Mouse (Mus musculus) CH12.LX (cell line): ENCODE data around the gene Snx9. TPM values are rescaled to one million over a fixed set of nuclear protein-coding genes. Genes with fewer than 3 reads are reported as not detected.

Experiments
- DNase-seq: peaks from one replicate; pipeline ENCODE4 v3.0.0-alpha.2; 2013; ENCODE audit errors: extremely low read depth
- H3K27ac ChIP-seq: 2 replicates; pipeline ENCODE4 v1.5.1; 2012; ENCODE audit warnings: low read depth, mild to moderate bottlenecking, control low read depth, moderate library complexity; ENCODE audit not compliant: insufficient read depth
- H3K27me3 ChIP-seq: replicated peaks from 2 replicates; pipeline ENCODE3; 2012; ENCODE audit warnings: inconsistent platforms
- H3K36me3 ChIP-seq, 2 experiments: replicated peaks in 1 of 2; 2 replicates each; pipeline versions ENCODE3 to v1.6.1; 2012; ENCODE audit warnings: inconsistent platforms in 1 of 2, low read length in 1 of 2, mild to moderate bottlenecking in 1 of 2, mixed read lengths in 1 of 2, moderate library complexity in 1 of 2; ENCODE audit not compliant: control insufficient read depth in 1 of 2, insufficient read depth in 1 of 2
- H3K4me1 ChIP-seq, 2 experiments: 2 replicates each; pipeline ENCODE4 v1.6.1; 2012; ENCODE audit warnings: inconsistent platforms in 1 of 2, moderate library complexity in 1 of 2; ENCODE audit not compliant: insufficient read depth in 2 of 2, control insufficient read depth in 1 of 2
- H3K4me2 ChIP-seq: 2 replicates; pipeline ENCODE4 v1.6.1; 2012; ENCODE audit warnings: low read depth, mild to moderate bottlenecking, control low read depth; ENCODE audit not compliant: poor library complexity, insufficient read depth, severe bottlenecking
- H3K4me3 ChIP-seq, 3 experiments: fragments of 150-350 bp in 1 of 3; sonication (generic) in 1 of 3; replicated peaks in 1 of 3; 2 replicates each; pipeline versions ENCODE3 to v1.5.1; 2011 to 2012; ENCODE audit warnings: low read depth in 2 of 3, low read length in 2 of 3, mild to moderate bottlenecking in 2 of 3, moderate library complexity in 2 of 3, control low read depth in 1 of 3, improper control_type of control experiment in 1 of 3, inconsistent platforms in 1 of 3, mixed read lengths in 1 of 3; ENCODE audit not compliant: poor library complexity in 1 of 3
- H3K79me2 ChIP-seq: replicated peaks from 2 replicates; pipeline ENCODE4 v1.6.1; 2012; ENCODE audit warnings: mild to moderate bottlenecking, moderate library complexity; ENCODE audit not compliant: control insufficient read depth, poor library complexity, insufficient read depth, severe bottlenecking; ENCODE audit errors: extremely low read depth
- H3K9ac ChIP-seq: 2 replicates; pipeline ENCODE4 v1.6.1; 2012; ENCODE audit warnings: low read depth, mild to moderate bottlenecking, control low read depth, moderate library complexity; ENCODE audit not compliant: insufficient read depth
- H3K9me3 ChIP-seq: replicated peaks from 2 replicates; pipeline ENCODE3; 2012; ENCODE audit warnings: low read length, inconsistent platforms, mixed read lengths
- BHLHE40 ChIP-seq: IDR thresholded peaks from 2 replicates; pipeline ENCODE4 v1.6.1; 2011; ENCODE audit warnings: mild to moderate bottlenecking, low read depth, low read length, improper control_type of control experiment
- CHD1 ChIP-seq: IDR thresholded peaks from 2 replicates; pipeline ENCODE4 v1.6.1; 2012; ENCODE audit warnings: low read depth, low read length, improper control_type of control experiment, inconsistent platforms
- CHD2 ChIP-seq: IDR thresholded peaks from 2 replicates; pipeline ENCODE4 v1.6.1; 2011; ENCODE audit warnings: low read length, improper control_type of control experiment
- CTCF ChIP-seq, 2 experiments: IDR thresholded peaks in 1 of 2; conservative IDR thresholded peaks in 1 of 2; 2 replicates each; pipeline ENCODE4 v1.5.1; 2011 to 2012; ENCODE audit warnings: low read depth in 2 of 2, low read length in 2 of 2, improper control_type of control experiment in 1 of 2, inconsistent platforms in 1 of 2, mild to moderate bottlenecking in 1 of 2, moderate library complexity in 1 of 2
- E2F4 ChIP-seq: IDR thresholded peaks from 2 replicates; pipeline ENCODE4 v1.6.1; 2011; ENCODE audit warnings: low read depth, low read length, improper control_type of control experiment; ENCODE audit not compliant: insufficient replicate concordance
- ELF1 ChIP-seq: IDR thresholded peaks from 2 replicates; pipeline ENCODE4 v1.6.1; 2014; ENCODE audit warnings: low read depth, mild to moderate bottlenecking, inconsistent platforms, low read length, improper control_type of control experiment
- EP300 ChIP-seq: IDR thresholded peaks from 2 replicates; pipeline ENCODE4 v1.6.1; 2011; ENCODE audit warnings: low read length, improper control_type of control experiment
- ETS1 ChIP-seq: conservative IDR thresholded peaks from 2 replicates; pipeline ENCODE4 v1.6.1; 2012; ENCODE audit warnings: low read depth, mild to moderate bottlenecking, inconsistent platforms, low read length, improper control_type of control experiment, moderate library complexity
- GABPA ChIP-seq: IDR thresholded peaks from 2 replicates; pipeline ENCODE4 v1.6.1; 2012; ENCODE audit warnings: low read depth, low read length, improper control_type of control experiment, inconsistent platforms; ENCODE audit not compliant: insufficient replicate concordance
- HCFC1 ChIP-seq: IDR thresholded peaks from 2 replicates; pipeline ENCODE4 v1.6.1; 2012; ENCODE audit warnings: low read depth, mild to moderate bottlenecking, inconsistent platforms, low read length, improper control_type of control experiment
- IRF4 ChIP-seq: IDR thresholded peaks from 2 replicates; pipeline ENCODE4 v1.6.1; 2014; ENCODE audit warnings: low read depth, mild to moderate bottlenecking, inconsistent platforms, low read length, improper control_type of control experiment
- JUN ChIP-seq: IDR thresholded peaks from 2 replicates; pipeline ENCODE4 v1.6.1; 2011; ENCODE audit warnings: low read depth, mild to moderate bottlenecking, low read length, improper control_type of control experiment, moderate library complexity; ENCODE audit not compliant: insufficient read depth
- JUND ChIP-seq: conservative IDR thresholded peaks from 2 replicates; pipeline ENCODE4 v1.6.1; 2011; ENCODE audit warnings: low read depth, low read length, improper control_type of control experiment
- KAT2A ChIP-seq: IDR thresholded peaks from 2 replicates; pipeline ENCODE4 v1.6.1; 2012; ENCODE audit warnings: low read length, improper control_type of control experiment, inconsistent platforms; ENCODE audit not compliant: insufficient replicate concordance
- MAFK ChIP-seq: IDR thresholded peaks from 2 replicates; pipeline ENCODE4 v1.6.1; 2011; ENCODE audit warnings: low read length, improper control_type of control experiment; ENCODE audit not compliant: insufficient replicate concordance
- MAX ChIP-seq: IDR thresholded peaks from 2 replicates; pipeline ENCODE4 v1.6.1; 2011; ENCODE audit warnings: low read length, improper control_type of control experiment
- MAZ ChIP-seq: IDR thresholded peaks from 2 replicates; pipeline ENCODE4 v1.6.1; 2012; ENCODE audit warnings: low read depth, mild to moderate bottlenecking, inconsistent platforms, low read length, improper control_type of control experiment, moderate library complexity
- MEF2A ChIP-seq: IDR thresholded peaks from 2 replicates; pipeline ENCODE4 v1.6.1; 2014; ENCODE audit warnings: low read depth, mild to moderate bottlenecking, inconsistent platforms, low read length, improper control_type of control experiment, borderline replicate concordance
- MXI1 ChIP-seq: IDR thresholded peaks from 2 replicates; pipeline ENCODE4 v1.6.1; 2011; ENCODE audit warnings: mild to moderate bottlenecking, low read depth, low read length, improper control_type of control experiment
- MYC ChIP-seq: IDR thresholded peaks from 2 replicates; pipeline ENCODE4 v1.6.1; 2011; ENCODE audit warnings: low read depth, mild to moderate bottlenecking, improper control_type of control experiment, low read length
- NELFE ChIP-seq: IDR thresholded peaks from 2 replicates; pipeline ENCODE4 v1.6.1; 2011; ENCODE audit warnings: low read depth, low read length, improper control_type of control experiment
- NRF1 ChIP-seq: IDR thresholded peaks from 2 replicates; pipeline ENCODE4 v1.6.1; 2014; ENCODE audit warnings: low read depth, mild to moderate bottlenecking, inconsistent platforms, low read length, improper control_type of control experiment, moderate library complexity
- PAX5 ChIP-seq: IDR thresholded peaks from 2 replicates; pipeline ENCODE4 v1.6.1; 2012; ENCODE audit warnings: low read length, inconsistent platforms, mixed read lengths
- POLR2A ChIP-seq: IDR thresholded peaks from 2 replicates; pipeline ENCODE4 v1.6.1; 2011; ENCODE audit warnings: low read depth, mild to moderate bottlenecking, improper control_type of control experiment, low read length
- POLR2AphosphoS2 ChIP-seq: IDR thresholded peaks from 2 replicates; pipeline ENCODE4 v1.6.1; 2011; ENCODE audit warnings: low read depth, low read length, improper control_type of control experiment
- RAD21 ChIP-seq: IDR thresholded peaks from 2 replicates; pipeline ENCODE4 v1.6.1; 2011; ENCODE audit warnings: low read depth, mild to moderate bottlenecking, low read length, improper control_type of control experiment, moderate library complexity
- RCOR1 ChIP-seq: conservative IDR thresholded peaks from 2 replicates; pipeline ENCODE4 v1.6.1; 2012; ENCODE audit warnings: low read depth, mild to moderate bottlenecking, inconsistent platforms, low read length, improper control_type of control experiment
- SIN3A ChIP-seq: IDR thresholded peaks from 2 replicates; pipeline ENCODE4 v1.6.1; 2012; ENCODE audit warnings: low read length, improper control_type of control experiment, inconsistent platforms
- SMC3 ChIP-seq: IDR thresholded peaks from 2 replicates; pipeline ENCODE4 v1.6.1; 2011; ENCODE audit warnings: low read depth, low read length, improper control_type of control experiment
- TBP ChIP-seq: conservative IDR thresholded peaks from 2 replicates; pipeline ENCODE4 v1.6.1; 2011; ENCODE audit warnings: low read depth, low read length, improper control_type of control experiment
- TCF12 ChIP-seq: IDR thresholded peaks from 2 replicates; pipeline ENCODE4 v1.6.1; 2014; ENCODE audit warnings: low read depth, mild to moderate bottlenecking, inconsistent platforms, low read length, improper control_type of control experiment
- UBTF ChIP-seq: IDR thresholded peaks from 2 replicates; pipeline ENCODE4 v1.6.1; 2012; ENCODE audit warnings: low read depth, mild to moderate bottlenecking, inconsistent platforms, low read length, improper control_type of control experiment, moderate library complexity
- USF1 ChIP-seq: IDR thresholded peaks from 2 replicates; pipeline ENCODE4 v1.6.1; 2014; ENCODE audit warnings: low read depth, mild to moderate bottlenecking, inconsistent platforms, low read length, improper control_type of control experiment
- USF2 ChIP-seq: conservative IDR thresholded peaks from 2 replicates; pipeline ENCODE4 v1.6.1; 2011; ENCODE audit warnings: low read depth, low read length, improper control_type of control experiment
- ZC3H11A ChIP-seq: IDR thresholded peaks from 2 replicates; pipeline ENCODE4 v1.6.1; 2012; ENCODE audit warnings: low read depth, mild to moderate bottlenecking, inconsistent platforms, low read length, improper control_type of control experiment
- ZKSCAN1 ChIP-seq: IDR thresholded peaks from 2 replicates; pipeline ENCODE4 v1.6.1; 2012; ENCODE audit warnings: low read depth, inconsistent platforms, low read length, improper control_type of control experiment, borderline replicate concordance
- ZMIZ1 ChIP-seq: IDR thresholded peaks from 2 replicates; pipeline ENCODE4 v1.6.1; 2012; ENCODE audit warnings: low read depth, mild to moderate bottlenecking, inconsistent platforms, low read length, improper control_type of control experiment
- ZNF384 ChIP-seq: IDR thresholded peaks from 2 replicates; pipeline ENCODE4 v1.6.1; 2012; ENCODE audit warnings: low read depth, low read length, improper control_type of control experiment, inconsistent platforms
- dilution Hi-C: fragments of 300-500 bp; cut with MboI; formaldehyde crosslinking; loops from 2 replicates; pipeline ENCODE4 v1.14.3; 2020; ENCODE audit warnings: low sequenced_read_pairs; ENCODE audit not compliant: extremely low pct_unique_long_range_greater_than_20kb, extremely low pct_ligation_motif_present
- in situ Hi-C: fragments of 300-500 bp; cut with MboI; formaldehyde crosslinking; loops from 3 replicates; pipeline ENCODE4 v1.14.3; 2019; ENCODE audit warnings: low sequenced_read_pairs, low pct_ligation_motif_present, low pct_unique_long_range_greater_than_20kb, mixed read lengths
- polyA plus RNA-seq: library from polyadenylated mRNA; unstranded; fragments of >175 nt; gene quantifications from 2 replicates; pipeline ENCODE4 v1.2.1, GENCODE M21; 2012; ENCODE audit warnings: low read depth; ENCODE audit not compliant: insufficient read length
- total RNA-seq, 2 experiments: library from RNA; depleted of rRNA; stranded (reverse); fragments of 300-350 nt in 1 of 2; fragments of >200 nt in 1 of 2; gene quantifications; 2 replicates each; pipeline ENCODE4 v1.2.3; 2012 to 2014

The Snx9 gene
- total and polyA plus RNA-seq, 3 experiments, result 16.3 to 26.3 (median 17.1) TPM

GRCm38 (mm10) chr17:5803229-5804012, 37.7 kb upstream of the Snx9 start:
- in situ Hi-C loops (no loop called here), dilution Hi-C loops (no loop called here)
- peak overlapping the region; percentile 48; the same call in 1 of the 2 replicates for H3K4me2 ChIP-seq
- no peaks in the 10 kb centered on the region for H3K9me3 ChIP-seq
- H3K4me1 ChIP-seq, result peaks cover 42 to 85% of the 10 kb centered on the region in 2 experiments
- no peaks in the 10 kb centered on the region for H3K79me2 ChIP-seq
- H3K36me3 ChIP-seq, result peaks cover 0 to 4% of the 10 kb centered on the region in 2 experiments
- no peaks in the 10 kb centered on the region for H3K27me3 ChIP-seq
- H3K9ac ChIP-seq, result no peak overlapping the region
- H3K27ac ChIP-seq, result peak overlapping the region; percentile 64
- peak; percentile 77 for DNase-seq
- no peak for TF ChIP-seq RAD21
- TF ChIP-seq CHD1, result no peak
- TF ChIP-seq CTCF (conservative IDR thresholded peaks at IDR 0.05 in 1 of 2, IDR thresholded peaks at IDR 0.05 in 1 of 2; ENCODE audit: low read depth in 2 of 2, low read length in 2 of 2), result no peak
- TF ChIP-seq ZNF384, result no peak
- TF ChIP-seq E2F4, result no peak
- TF ChIP-seq ETS1, result peak; percentile 97
- 0 out of 2 replicates have a peak, but pooled peaks have one; percentile 24 for TF ChIP-seq POLR2A
- TF ChIP-seq BHLHE40, result peak; percentile 95
- peak; percentile 88 for TF ChIP-seq MAX
- peak; percentile 44 for TF ChIP-seq MXI1
- TF ChIP-seq KAT2A, result no peak
- TF ChIP-seq ZC3H11A, result no peak
- no peak for TF ChIP-seq ZMIZ1
- no peak for TF ChIP-seq TBP
- TF ChIP-seq TCF12, result peak; percentile 49
- TF ChIP-seq ZKSCAN1, result no peak
- TF ChIP-seq PAX5, result no peak
- no peak for TF ChIP-seq GABPA
- TF ChIP-seq CHD2, result no peak; the same call in 1 of the 2 replicates
- no peak for TF ChIP-seq NELFE
- TF ChIP-seq MAZ, result no peak
- TF ChIP-seq MEF2A, result peak; percentile 97
- 0 out of 2 replicates have a peak, but pooled peaks have one; percentile 9 for TF ChIP-seq USF2
- no peak for TF ChIP-seq SMC3
- peak; percentile 74 for TF ChIP-seq EP300
- TF ChIP-seq RCOR1, result no peak; the same call in 1 of the 2 replicates
- 0 out of 2 replicates have a peak, but pooled peaks have one; percentile 43 for TF ChIP-seq JUND
- no peak for TF ChIP-seq UBTF
- TF ChIP-seq JUN, result peak; percentile 60; the same call in 1 of the 2 replicates
- no peak for TF ChIP-seq SIN3A
- no peak for TF ChIP-seq HCFC1
- no peak for TF ChIP-seq USF1
- TF ChIP-seq POLR2AphosphoS2, result no peak
- TF ChIP-seq IRF4, result peak; percentile 67; the same call in 1 of the 2 replicates
- peak; percentile 55; the same call in 1 of the 2 replicates for TF ChIP-seq ELF1
- peak; percentile 76 for TF ChIP-seq MYC
- TF ChIP-seq NRF1, result no peak
- TF ChIP-seq MAFK, result no peak
- no peak overlapping the region for H3K4me3 ChIP-seq
